Mouse (Mus musculus) heart, embryonic 11.5 days (tissue): ENCODE measurements around the gene Lrrc47. TPM values are rescaled to one million over a fixed set of nuclear protein-coding genes. Genes with fewer than 3 reads are reported as not detected.

Experiments used
- polyA plus RNA-seq: library from polyadenylated mRNA; unstranded; fragments of >200 nt; fragmentation: Nextera tagmentation; extraction: Ambion mirVana; gene quantifications from 2 replicates; pipeline ENCODE4 v1.2.1, GENCODE M21; 2014

Gene Lrrc47
- polyA plus RNA-seq, 1 experiment from 2014 or later = 14.7 TPM

Other genes with a start within 250 kb of the Lrrc47 start
- gene A430005L14Rik, start 54.5 kb upstream of the Lrrc47 start, polyA plus RNA-seq = 50.5 and 57.8 TPM in 2 replicates
- gene Dffb, start 36.6 kb upstream of the Lrrc47 start, polyA plus RNA-seq = 4.9 and 7.5 TPM in 2 replicates
- 11.4 and 14.3 TPM in 2 replicates for gene Cep104, start 36.5 kb upstream of the Lrrc47 start, polyA plus RNA-seq
- gene Smim1, start 14.5 kb downstream of the Lrrc47 start, polyA plus RNA-seq = 95.7 and 104 TPM in 2 replicates
- not detected in 2 replicates for gene Ccdc27, start 30.9 kb downstream of the Lrrc47 start, polyA plus RNA-seq
- not detected in 2 replicates for gene Trp73, start 128.5 kb downstream of the Lrrc47 start, polyA plus RNA-seq
- gene Wrap73, start 130.6 kb downstream of the Lrrc47 start, polyA plus RNA-seq = 22.1 and 26.5 TPM in 2 replicates
- gene Tprgl, start 148.9 kb downstream of the Lrrc47 start, polyA plus RNA-seq = 125 and 135 TPM in 2 replicates
- 8.6 and 8.8 TPM in 2 replicates for gene Megf6, start 159.0 kb downstream of the Lrrc47 start, polyA plus RNA-seq